Mouse (Mus musculus) bone marrow, adult 2 months (tissue): ENCODE results near the gene Tmem255b. TPM values are rescaled to one million over a fixed set of nuclear protein-coding genes. Genes with fewer than 3 reads are reported as not detected.

Source experiments
- H3K27ac ChIP-seq: fragments of 200-500 bp; 2 replicates; pipeline ENCODE4 v1.5.1; 2012; ENCODE audit warnings: low read depth, mild to moderate bottlenecking, control low read depth, inconsistent platforms, low read length; ENCODE audit not compliant: control insufficient read depth, poor library complexity, insufficient read depth
- H3K4me1 ChIP-seq: fragments of 200-500 bp; 2 replicates; pipeline ENCODE4 v1.6.1; 2011; ENCODE audit warnings: low read length; ENCODE audit not compliant: control insufficient read depth, insufficient read depth
- H3K4me3 ChIP-seq: fragments of 200-500 bp; replicated peaks from 2 replicates; pipeline ENCODE3; 2011; ENCODE audit warnings: mild to moderate bottlenecking, low read depth, low read length, control low read depth; ENCODE audit not compliant: control insufficient read depth
- CTCF ChIP-seq: fragments of 200-500 bp; IDR thresholded peaks from 2 replicates; pipeline ENCODE4 v1.5.1; 2011; ENCODE audit warnings: low read length, control low read depth; ENCODE audit not compliant: control insufficient read depth, insufficient read depth
- POLR2A ChIP-seq: fragments of 200-500 bp; IDR thresholded peaks from 2 replicates; pipeline ENCODE4 v1.6.1; 2011; ENCODE audit warnings: low read depth, mild to moderate bottlenecking, control low read depth, low read length, borderline replicate concordance; ENCODE audit not compliant: control insufficient read depth
- WGBS: fragments of 180-500 bp; shearing (Covaris S2); methylation state at CpG from one replicate; pipeline ENCODE4 v1.1.7; 2018; 5-methylcytosine and 5-hydroxymethylcytosine counted together
- polyA plus RNA-seq: library from polyadenylated mRNA; stranded (reverse); fragments of >200 nt; gene quantifications from 2 replicates; pipeline ENCODE4 v1.2.4, GENCODE M21; 2011; ENCODE audit warnings: low replicate concordance; ENCODE audit not compliant: missing spikeins, insufficient read depth, insufficient read length

The Tmem255b gene
- polyA plus RNA-seq, 1 experiment, result not detected

DNA sequence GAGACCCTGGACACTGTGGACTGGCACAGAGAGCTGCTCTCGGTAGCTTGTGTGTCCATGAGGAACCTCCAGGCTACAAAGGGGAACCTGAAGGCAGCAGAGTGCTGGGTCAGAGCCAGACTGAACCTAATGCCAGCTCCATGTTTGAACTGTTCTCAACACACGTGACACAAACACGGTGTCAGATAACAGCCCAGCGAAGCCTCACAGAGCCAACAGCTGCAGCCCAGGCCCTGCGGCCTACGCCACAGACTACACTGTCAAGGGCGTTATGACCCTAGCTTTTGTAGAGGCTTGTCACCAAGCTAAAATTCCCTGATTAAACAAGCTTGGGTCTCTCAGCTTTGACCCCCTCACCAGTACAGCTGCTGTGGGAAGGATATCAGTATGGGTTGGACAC, 37.3 kb downstream of the Tmem255b start:
- H3K27ac ChIP-seq, result no peak overlapping the region
- no peaks in the 10 kb centered on the region for H3K4me1 ChIP-seq
- TF ChIP-seq CTCF (no peak), POLR2A (no peak)
- 45% methylated on average over 7 of the region's 7 CpGs for WGBS
- no peak overlapping the region for H3K4me3 ChIP-seq

- Histone ChIP-seq H3K4me1 (no peaks in the 10 kb centered on the region), H3K4me3 (no peak overlapping the region), H3K27ac (no peak overlapping the region)
- 70% methylated on average over 9 of the region's 9 CpGs for WGBS
- TF ChIP-seq CTCF (no peak), POLR2A (no peak)
These were observed 40.9 kb downstream of the Tmem255b start for GRCm38 (mm10) chr8:13475892-13476291.

DNA sequence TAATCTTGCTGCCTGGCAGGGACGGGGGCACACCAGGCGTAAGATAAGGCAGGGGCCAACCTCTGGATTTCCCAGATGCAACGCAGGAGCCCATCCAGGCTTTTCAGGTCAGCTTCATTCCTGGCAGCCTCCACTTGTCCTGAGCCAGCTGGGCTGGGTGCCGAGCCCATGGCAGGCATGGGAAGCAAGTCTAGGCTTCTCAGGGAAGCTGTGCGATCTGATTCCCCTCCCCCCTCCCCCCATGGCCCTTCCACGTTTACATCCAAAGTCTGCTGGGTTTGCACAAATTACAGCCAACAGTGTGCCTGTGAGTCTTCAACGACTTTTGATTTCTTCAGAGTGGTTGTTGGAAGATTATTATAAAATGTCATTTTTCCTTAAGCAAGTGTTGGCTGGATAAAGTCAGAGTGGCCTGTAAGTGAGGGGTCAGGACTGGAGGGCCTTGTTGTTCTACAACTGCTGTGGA, 46.1 kb downstream of the Tmem255b start:
- H3K27ac ChIP-seq, result no peak overlapping the region
- H3K4me3 ChIP-seq, result no peak overlapping the region
- TF ChIP-seq POLR2A (no peak), CTCF (no peak)
- 82% methylated on average over 7 of the region's 7 CpGs for WGBS
- H3K4me1 ChIP-seq, result no peaks in the 10 kb centered on the region

DNA sequence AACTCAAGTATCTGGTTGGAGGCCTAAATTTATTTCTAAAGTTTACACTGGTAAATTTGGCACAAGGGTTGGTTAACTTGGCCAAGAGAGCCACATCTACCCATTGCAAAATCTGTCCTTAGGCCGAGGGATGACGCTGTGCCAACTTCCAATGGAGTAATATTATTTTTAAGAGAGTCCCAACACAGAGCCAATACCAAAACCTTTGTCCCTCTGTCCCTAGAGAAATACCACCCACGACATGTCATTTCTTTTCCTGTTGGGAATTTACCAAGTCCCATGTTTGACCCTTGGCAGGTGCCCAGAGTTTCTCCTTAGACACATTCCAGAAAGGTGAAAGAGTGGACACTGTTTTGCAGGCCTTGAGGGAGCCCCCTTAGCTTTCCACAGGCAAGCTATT, 46.6 kb downstream of the Tmem255b start:
- 78% methylated on average over 3 of the region's 3 CpGs for WGBS
- Histone ChIP-seq H3K4me1 (no peaks in the 10 kb centered on the region), H3K4me3 (no peak overlapping the region), H3K27ac (no peak overlapping the region)
- TF ChIP-seq POLR2A (no peak), CTCF (no peak)

DNA sequence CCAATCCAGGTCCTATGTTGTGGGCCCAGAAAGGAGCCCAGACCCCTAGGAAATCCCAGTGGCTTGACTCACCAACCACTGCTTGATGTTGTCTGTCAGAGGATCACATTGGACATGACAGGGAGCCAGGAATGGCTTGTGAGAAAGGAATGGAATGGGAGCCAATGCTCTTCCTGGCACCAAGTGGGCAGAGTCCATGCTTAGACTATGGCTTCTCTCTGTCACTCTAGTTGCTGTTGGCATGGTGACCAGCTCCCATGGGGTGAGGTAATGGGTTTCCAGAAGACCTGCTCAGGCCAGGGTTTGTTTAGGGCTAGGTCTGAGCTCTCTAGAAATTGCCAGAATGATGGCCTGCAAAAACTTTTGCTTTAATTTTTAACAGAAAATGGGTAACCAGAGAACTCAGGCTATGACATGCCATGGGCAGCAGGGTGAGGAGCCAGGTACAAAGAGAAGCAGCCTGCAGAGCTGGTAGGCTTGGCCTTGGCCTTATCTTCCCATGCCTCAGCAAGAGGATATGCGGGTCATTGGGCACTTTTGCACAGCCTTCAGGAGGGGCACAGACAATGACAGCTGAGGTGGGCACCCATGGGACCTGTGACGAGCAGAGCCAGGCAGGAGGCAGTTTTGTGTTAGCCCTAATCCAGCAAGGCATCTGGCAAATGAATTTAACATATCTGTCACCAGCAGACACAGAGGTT, 47.3 kb downstream of the Tmem255b start:
- 71% methylated on average over 2 of the region's 2 CpGs for WGBS
- Histone ChIP-seq H3K4me1 (no peaks in the 10 kb centered on the region), H3K4me3 (no peak overlapping the region), H3K27ac (no peak overlapping the region)
- TF ChIP-seq POLR2A (no peak), CTCF (no peak)

DNA sequence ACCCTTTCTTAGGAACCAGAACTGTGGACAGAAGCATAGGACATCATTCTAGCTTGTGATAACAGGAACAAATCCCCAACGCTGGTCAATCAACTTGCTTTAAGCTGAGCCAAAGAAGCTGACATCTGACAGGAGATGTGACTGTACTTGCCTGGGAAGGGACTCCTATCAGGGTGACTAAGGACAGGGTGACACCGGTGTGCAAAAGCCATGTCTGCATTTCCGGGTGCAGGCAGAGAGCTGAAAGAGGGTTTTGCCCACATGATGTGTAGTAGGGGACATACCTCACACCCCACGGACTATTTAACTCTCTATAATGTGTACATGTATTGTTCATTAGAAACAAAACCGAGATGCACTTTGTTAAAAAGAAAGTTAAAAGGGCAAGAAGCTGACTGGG, 48.2 kb downstream of the Tmem255b start:
- no peaks in the 10 kb centered on the region for H3K4me1 ChIP-seq
- no peak overlapping the region for H3K4me3 ChIP-seq
- TF ChIP-seq CTCF (no peak), POLR2A (no peak)
- no peak overlapping the region for H3K27ac ChIP-seq
- WGBS, result 82% methylated on average over 5 of the region's 5 CpGs

DNA sequence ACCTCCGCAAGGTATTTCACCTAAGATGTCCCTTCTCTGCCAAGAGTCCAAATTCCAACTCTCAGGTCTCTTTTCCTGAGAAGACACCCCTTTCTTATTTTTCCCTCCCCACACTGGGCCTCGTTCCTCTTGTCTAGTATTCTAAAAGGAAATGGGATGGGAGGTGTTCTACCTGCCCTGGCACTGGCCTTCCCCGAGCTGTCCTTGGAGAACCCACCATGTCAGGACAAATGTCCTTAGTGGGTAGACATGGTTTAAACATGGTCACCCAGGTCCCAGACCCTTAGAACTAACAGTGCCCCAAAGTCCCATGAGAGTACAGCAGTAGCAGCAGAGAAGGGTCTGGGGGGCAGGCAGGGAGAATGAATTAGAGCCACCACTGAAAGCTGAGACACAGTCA, 54.4 kb downstream of the Tmem255b start:
- Histone ChIP-seq H3K4me3 (no peak overlapping the region), H3K27ac (no peak overlapping the region), H3K4me1 (no peaks in the 10 kb centered on the region)
- WGBS, result 72% methylated on average over 3 of the region's 3 CpGs
- TF ChIP-seq POLR2A, result no peak

DNA sequence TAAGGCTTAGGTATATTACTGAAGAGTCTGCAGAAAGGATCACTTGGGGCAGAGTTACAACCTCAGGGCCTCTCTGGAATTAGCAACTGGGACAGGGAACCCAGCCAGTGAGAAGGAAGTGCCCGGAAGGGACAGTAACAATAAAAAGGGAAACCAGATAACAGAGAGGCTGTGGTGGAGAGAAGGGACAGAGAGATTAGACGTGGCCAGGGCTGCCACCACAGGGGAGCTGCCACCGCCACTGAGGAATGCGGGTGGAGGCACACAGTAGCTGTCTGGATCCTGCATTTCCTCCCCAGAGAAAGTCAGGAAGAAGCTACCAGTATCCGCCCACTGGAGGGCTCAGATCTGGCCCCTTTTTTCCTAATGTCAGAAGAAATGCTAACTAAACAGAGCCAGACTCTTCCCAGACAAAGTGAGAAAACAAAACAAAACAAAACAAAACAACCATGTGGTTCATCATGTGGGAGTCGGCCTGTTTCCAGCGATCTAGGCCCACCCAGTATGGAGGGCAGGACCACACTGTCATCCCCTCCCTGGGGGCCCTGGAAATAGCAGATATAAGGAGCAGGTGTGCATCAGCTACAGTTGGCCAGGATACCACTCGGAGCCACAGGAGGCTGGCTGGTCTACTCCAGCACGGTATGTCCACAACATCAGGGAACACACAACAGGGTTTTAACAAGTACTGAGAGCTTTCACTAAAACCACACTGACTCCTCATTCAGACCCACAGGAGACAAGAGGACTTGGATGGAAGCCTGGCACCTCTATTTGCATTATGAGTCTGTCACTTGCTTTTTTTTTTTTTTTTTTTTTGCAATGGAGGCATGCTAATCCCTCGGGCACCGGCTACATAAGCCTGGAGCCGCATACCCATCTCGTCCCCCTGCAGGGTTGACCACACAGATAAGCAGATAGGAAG, 55.3 kb downstream of the Tmem255b start:
- WGBS, result 47% methylated on average over 13 of the region's 13 CpGs
- no peaks in the 10 kb centered on the region for H3K4me1 ChIP-seq
- H3K27ac ChIP-seq, result no peak overlapping the region
- no peak overlapping the region for H3K4me3 ChIP-seq
- no peak for TF ChIP-seq CTCF
- no peak for TF ChIP-seq POLR2A

GRCm38 (mm10) chr8:13491491-13492010, 56.6 kb downstream of the Tmem255b start:
- Histone ChIP-seq H3K4me3 (no peak overlapping the region), H3K27ac (no peak overlapping the region), H3K4me1 (no peaks in the 10 kb centered on the region)
- TF ChIP-seq CTCF (no peak), POLR2A (no peak)
- 86% methylated on average over 14 of the region's 14 CpGs for WGBS
